Mouse (Mus musculus): ENCODE measurements around the gene Pik3r2. TPM values are rescaled to one million over a fixed set of nuclear protein-coding genes. Genes with fewer than 3 reads are reported as not detected.

Gene Pik3r2
- total and polyA plus RNA-seq, 3 experiments: 23.7 to 37.8 TPM; not detected in 1

DNA sequence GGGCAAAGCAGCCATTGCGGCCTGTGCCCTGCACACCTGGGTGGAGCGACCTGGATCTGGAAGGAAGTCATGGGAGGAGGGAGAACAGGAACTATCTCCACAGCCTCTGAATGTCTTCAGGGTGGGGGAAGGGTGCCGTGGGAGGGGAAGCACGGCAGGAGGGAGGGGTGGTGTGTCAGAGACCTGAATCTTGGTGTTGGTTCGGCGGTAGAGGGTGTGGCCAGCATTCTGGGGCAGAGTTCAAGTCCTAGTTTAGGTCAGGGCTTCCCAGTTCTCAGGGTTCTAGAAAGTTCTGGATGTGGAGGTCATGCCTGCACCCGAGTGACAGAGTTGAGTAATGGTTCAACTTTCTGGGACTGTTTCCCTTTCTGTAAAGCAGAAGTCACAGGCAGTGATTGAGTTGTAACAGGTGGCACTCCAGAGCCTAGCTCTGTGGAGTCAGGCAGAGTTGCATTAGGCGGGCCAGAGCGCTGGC lies 56.7 kb downstream of the Pik3r2 start:
- no peak overlapping the region for H3K4me3 ChIP-seq (ENCODE audit: control insufficient read depth in 1 of 2, insufficient read depth in 1 of 2, low read depth in 2 of 2, low read length in 2 of 2)
- H3K9me3 ChIP-seq (replicated peaks; ENCODE audit: insufficient read depth, low read length): no peaks in the 10 kb centered on the region
- no peaks in the 10 kb centered on the region for H3K79me2 ChIP-seq (ENCODE audit: control insufficient read depth, insufficient read depth, low read length, poor library complexity)
- no peaks in the 10 kb centered on the region for H3K36me3 ChIP-seq (ENCODE audit: control insufficient read depth in 1 of 2, insufficient read depth in 2 of 2, low read length in 2 of 2)
- no peak overlapping the region for H3K27ac ChIP-seq (ENCODE audit: control insufficient read depth, low read depth, low read length)
- H3K9ac ChIP-seq (ENCODE audit: control insufficient read depth, low read depth, low read length, poor library complexity, severe bottlenecking): no peak overlapping the region
- H3K4me1 ChIP-seq (ENCODE audit: control insufficient read depth in 1 of 2, insufficient read depth in 2 of 2, low read length in 2 of 2): no peaks in the 10 kb centered on the region
- TF ChIP-seq MYB (IDR thresholded peaks at IDR 0.05; ENCODE audit: low read depth, low read length) (no peak), POLR2AphosphoS5 (IDR thresholded peaks at IDR 0.05; ENCODE audit: borderline replicate concordance, low read depth, low read length) (no peak), TAL1 (IDR thresholded peaks at IDR 0.05; ENCODE audit: low read length) (no peak), HCFC1 (IDR thresholded peaks at IDR 0.05; ENCODE audit: low read depth, low read length) (no peak), ZNF384 (IDR thresholded peaks at IDR 0.05; ENCODE audit: low read depth, low read length) (no peak)
- peak; percentile 17 for DNase-seq (ENCODE audit: low read depth, low spot score)
- H3K27me3 ChIP-seq (ENCODE audit: control insufficient read depth in 1 of 2, insufficient read depth in 2 of 2, low read length in 2 of 2): no peaks in the 10 kb centered on the region; a peak in 1 of 4 replicates

DNA sequence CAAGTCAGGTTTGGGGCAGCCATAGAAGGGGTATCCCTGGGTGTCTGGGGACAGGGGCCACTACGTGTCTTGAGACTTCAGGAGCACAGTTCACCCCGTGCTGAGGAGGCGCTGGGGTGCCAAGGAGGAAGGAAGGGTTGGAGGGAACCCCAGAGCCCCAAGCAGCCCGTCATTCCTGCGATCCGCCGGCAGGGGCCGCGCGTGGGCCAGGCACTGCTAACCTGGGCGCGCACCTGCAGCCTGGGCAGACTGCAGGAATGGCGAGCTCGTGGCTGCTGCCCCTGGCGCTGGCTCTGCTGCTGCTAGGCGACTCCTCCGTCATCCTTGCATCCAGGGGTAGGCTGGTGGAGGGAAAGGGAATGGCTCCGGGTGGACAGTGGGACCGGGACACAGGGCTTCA lies 58.2 kb downstream of the Pik3r2 start, which contains the start of gene Gm3336:
Gm3336 (plus strand) TSS at position 247 of the 400 bp plus-strand sequence.
- Histone ChIP-seq H3K4me3 (ENCODE audit: control insufficient read depth in 1 of 2, insufficient read depth in 1 of 2, low read depth in 2 of 2, low read length in 2 of 2) (no peak within 1 kb of the TSS), H3K27ac (ENCODE audit: control insufficient read depth, low read depth, low read length) (no peak within 1 kb of the TSS), H3K9ac (ENCODE audit: control insufficient read depth, low read depth, low read length, poor library complexity, severe bottlenecking) (peak within 1 kb of the TSS; percentile 0; the same call in 1 of the 2 replicates), H3K9me3 (replicated peaks; ENCODE audit: insufficient read depth, low read length) (no peaks in the 10 kb centered on the region), H3K36me3 (ENCODE audit: control insufficient read depth in 1 of 2, insufficient read depth in 2 of 2, low read length in 2 of 2) (no peaks in the 10 kb centered on the region), H3K79me2 (ENCODE audit: control insufficient read depth, insufficient read depth, low read length, poor library complexity) (no peaks in the 10 kb centered on the region), H3K4me1 (ENCODE audit: control insufficient read depth in 1 of 2, insufficient read depth in 2 of 2, low read length in 2 of 2) (no peaks in the 10 kb centered on the region), H3K27me3 (ENCODE audit: control insufficient read depth in 1 of 2, insufficient read depth in 2 of 2, low read length in 2 of 2) (no peaks in the 10 kb centered on the region)
- no peak for TF ChIP-seq POLR2AphosphoS5 (IDR thresholded peaks at IDR 0.05; ENCODE audit: borderline replicate concordance, low read depth, low read length)
- TF ChIP-seq USF1 (IDR thresholded peaks at IDR 0.05; ENCODE audit: low read depth, low read length): no peak
- TF ChIP-seq POLR2AphosphoS2 (IDR thresholded peaks at IDR 0.05; ENCODE audit: low read length): no peak
- TF ChIP-seq GABPA (IDR thresholded peaks at IDR 0.05; ENCODE audit: low read depth, low read length): no peak
- TF ChIP-seq KAT2A (conservative IDR thresholded peaks at IDR 0.05; ENCODE audit: low read depth, low read length): no peak
- no peak for TF ChIP-seq MYB (IDR thresholded peaks at IDR 0.05; ENCODE audit: low read depth, low read length)
- TF ChIP-seq SMC3 (IDR thresholded peaks at IDR 0.05; ENCODE audit: low read depth, low read length): peak; percentile 60
- peak; percentile 45; the same call in 1 of the 2 replicates for TF ChIP-seq ZC3H11A (IDR thresholded peaks at IDR 0.05; ENCODE audit: low read depth, low read length)
- TF ChIP-seq TBP (IDR thresholded peaks at IDR 0.05; ENCODE audit: low read depth, low read length): no peak
- TF ChIP-seq POLR2A (IDR thresholded peaks at IDR 0.05; ENCODE audit: control insufficient read depth in 1 of 2, insufficient read depth in 1 of 2, low read depth in 1 of 2, low read length in 2 of 2, poor library complexity in 1 of 2): no peak
- no peak for TF ChIP-seq MAFK (IDR thresholded peaks at IDR 0.05; ENCODE audit: borderline replicate concordance, low read depth, low read length)
- no peak for TF ChIP-seq ETS1 (IDR thresholded peaks at IDR 0.05; ENCODE audit: low read depth, low read length)
- TF ChIP-seq SIN3A (IDR thresholded peaks at IDR 0.05; ENCODE audit: low read length): no peak
- TF ChIP-seq TCF12 (IDR thresholded peaks at IDR 0.05; ENCODE audit: low read depth, low read length): no peak
- peak; percentile 66 for TF ChIP-seq RAD21 (IDR thresholded peaks at IDR 0.05; ENCODE audit: low read depth, low read length)
- TF ChIP-seq MXI1 (IDR thresholded peaks at IDR 0.05; ENCODE audit: low read depth, low read length): no peak
- no peak for TF ChIP-seq ELF1 (IDR thresholded peaks at IDR 0.05; ENCODE audit: low read depth, low read length)
- peak; percentile 84 to 96 (median 85) for TF ChIP-seq CTCF (IDR thresholded peaks at IDR 0.05 in 2 of 3, conservative IDR thresholded peaks at IDR 0.05 in 1 of 3; ENCODE audit: control insufficient read depth in 1 of 3, insufficient read depth in 1 of 3, low read depth in 2 of 3, low read length in 3 of 3, poor library complexity in 1 of 3, severe bottlenecking in 1 of 3)
- TF ChIP-seq ZKSCAN1 (IDR thresholded peaks at IDR 0.05; ENCODE audit: low read depth, low read length): no peak
- TF ChIP-seq MEF2A (IDR thresholded peaks at IDR 0.05; ENCODE audit: extremely low read depth, insufficient replicate concordance, low read depth, low read length, poor library complexity, severe bottlenecking): no peak
- no peak for TF ChIP-seq USF2 (IDR thresholded peaks at IDR 0.05; ENCODE audit: borderline replicate concordance in 1 of 2, insufficient read depth in 1 of 2, low read depth in 1 of 2, low read length in 2 of 2)
- 0 out of 2 replicates have a peak, but pooled peaks have one; percentile 15 for TF ChIP-seq NRF1 (IDR thresholded peaks at IDR 0.05; ENCODE audit: insufficient read depth, low read depth, low read length, poor library complexity, severe bottlenecking)
- no peak for TF ChIP-seq RCOR1 (IDR thresholded peaks at IDR 0.05; ENCODE audit: low read depth, low read length)
- TF ChIP-seq CHD2 (IDR thresholded peaks at IDR 0.05; ENCODE audit: low read length): no peak
- no peak for TF ChIP-seq ZMIZ1 (IDR thresholded peaks at IDR 0.05; ENCODE audit: low read depth, low read length)
- no peak for TF ChIP-seq JUND (IDR thresholded peaks at IDR 0.05; ENCODE audit: low read depth, low read length)
- peak; percentile 72 for DNase-seq (ENCODE audit: low read depth, low spot score)
